Mouse (Mus musculus) right cerebral cortex, postnatal 14 days (tissue): Measurements from ENCODE around the gene Jhy.

ENCODE experiments used
- DNase-seq: peaks from one replicate; pipeline ENCODE4 v3.0.0; 2022

The Jhy gene

DNA sequence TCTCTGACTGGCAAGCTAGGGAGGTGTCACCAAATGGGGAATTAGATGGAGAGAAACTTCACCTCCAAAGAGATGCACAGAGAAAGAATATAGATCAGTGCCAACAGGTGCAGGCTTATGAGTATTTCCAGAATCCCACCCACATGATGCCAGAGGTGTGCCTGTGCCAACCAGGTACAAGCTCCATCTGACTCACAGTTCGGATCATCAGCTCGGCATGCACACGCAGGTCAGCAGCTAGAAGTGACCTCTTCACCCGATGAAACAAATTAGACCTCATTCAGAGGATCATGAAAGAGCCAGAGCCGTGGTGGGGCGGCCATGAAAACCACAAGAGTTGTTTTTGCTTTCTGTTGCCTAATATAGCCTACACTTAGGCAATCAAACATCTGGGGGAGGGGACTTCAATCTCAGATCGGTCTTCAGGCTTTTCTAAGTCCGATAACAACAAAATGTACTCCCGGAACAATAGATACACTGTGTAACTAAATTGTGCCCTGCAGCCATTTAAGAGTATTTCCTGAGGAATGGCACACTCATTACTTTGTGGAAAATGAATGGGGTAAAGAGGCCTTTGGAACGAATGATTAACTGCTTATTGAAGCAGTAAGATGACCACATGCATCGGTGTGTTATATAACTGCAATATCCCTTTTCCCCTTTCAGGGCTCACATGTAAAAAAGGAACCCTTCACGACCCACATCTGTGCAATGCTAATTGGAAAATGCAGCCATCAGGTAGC lies 45.9 kb downstream of the Jhy start:
- no peak for DNase-seq

DNA sequence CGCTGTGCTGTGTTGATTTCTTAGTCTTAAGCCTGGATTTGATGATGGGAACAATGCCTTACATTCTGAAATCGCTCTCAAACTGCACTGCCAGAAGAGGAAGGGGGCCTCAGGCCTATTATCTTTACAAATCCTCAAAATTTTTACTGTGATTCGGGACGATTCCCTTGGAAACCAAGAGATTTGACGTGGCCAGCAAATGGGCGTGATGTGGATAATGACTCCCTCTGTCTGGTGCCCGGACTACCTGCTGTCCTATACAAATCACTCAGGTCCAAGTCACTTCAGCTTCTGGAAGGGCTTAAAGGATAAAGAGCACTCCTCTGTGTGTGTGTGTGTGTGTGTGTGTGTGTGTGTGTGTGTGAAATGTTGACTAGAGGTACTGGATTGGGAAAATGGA lies 55.0 kb downstream of the Jhy start:
- no peak for DNase-seq

DNA sequence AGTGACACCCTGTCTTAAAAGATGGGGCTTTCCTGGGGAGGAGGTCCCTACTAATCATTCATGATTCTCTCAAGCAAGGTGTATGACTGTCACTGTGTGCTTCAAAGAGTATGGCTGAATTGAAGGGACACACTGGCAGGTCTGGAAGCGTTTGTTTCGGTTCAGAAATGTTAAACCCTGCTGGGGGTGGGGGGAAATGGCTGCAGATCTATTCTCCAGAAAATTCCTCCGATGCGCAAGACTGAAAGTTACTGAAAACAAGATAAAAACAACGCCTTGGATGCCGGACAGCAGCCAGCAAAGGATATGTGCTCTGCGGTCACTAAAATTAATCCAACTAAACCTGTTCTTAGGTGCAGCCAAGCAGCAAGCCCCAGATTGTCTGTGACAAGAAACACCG lies 55.5 kb downstream of the Jhy start:
- DNase-seq = no peak

DNA sequence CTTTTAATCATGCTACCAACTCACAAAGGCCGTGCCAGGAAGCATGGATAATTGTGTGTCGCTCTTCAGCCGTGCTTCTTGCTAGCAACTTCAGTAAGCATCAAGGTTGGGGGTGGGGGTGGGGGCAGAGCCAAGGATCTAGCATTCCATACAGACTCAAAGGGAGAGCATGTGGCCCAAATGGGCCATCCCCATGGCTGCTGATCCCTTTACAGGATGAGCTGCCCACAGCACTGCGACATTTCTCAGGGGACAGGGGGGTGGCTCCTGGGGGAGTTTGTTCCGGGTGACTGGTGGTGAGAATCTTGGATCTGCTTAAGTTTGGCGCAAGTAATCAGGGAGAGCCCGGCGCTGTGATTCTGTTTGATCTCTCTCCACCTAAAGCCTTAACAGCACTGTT lies 56.5 kb downstream of the Jhy start:
- DNase-seq = no peak

DNA sequence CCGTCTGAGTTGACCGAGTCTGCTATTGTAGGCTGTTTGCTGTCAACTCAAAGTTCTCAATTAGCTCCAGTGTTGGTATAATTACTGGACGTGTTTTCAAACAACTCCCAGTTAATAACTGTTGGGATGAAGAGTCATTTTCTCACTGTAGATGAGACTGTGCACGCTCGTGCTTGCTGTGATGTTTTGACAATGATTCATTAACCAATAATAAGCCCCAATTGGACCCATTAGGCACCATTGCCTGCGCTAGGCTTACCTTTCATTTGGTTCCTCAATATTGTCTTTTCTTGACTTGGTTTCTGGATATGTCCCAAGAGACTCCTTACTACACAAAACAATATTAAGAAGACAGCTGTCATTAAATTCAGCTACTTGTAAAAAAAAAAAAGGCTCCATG lies 71.5 kb downstream of the Jhy start:
- DNase-seq = no peak

DNA sequence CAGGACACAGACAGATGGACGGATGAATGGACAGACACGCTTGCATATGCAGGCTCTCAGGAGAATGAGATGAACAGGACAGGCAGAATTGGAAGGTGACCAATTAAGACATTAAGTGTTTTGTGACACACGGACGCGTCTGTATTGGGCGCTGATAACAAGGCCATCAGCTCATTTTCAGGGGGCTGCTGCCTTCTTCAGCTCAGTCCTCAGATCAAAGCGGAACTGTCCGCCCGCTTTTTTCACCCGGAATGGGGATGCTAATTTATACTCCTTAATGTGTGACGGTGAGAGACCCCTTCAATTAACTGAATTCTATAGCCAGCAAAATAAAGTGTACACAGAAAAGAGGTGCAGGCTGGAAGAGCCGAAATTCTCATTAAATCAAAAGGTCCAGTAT lies 74.5 kb downstream of the Jhy start:
- DNase-seq = no peak

DNA sequence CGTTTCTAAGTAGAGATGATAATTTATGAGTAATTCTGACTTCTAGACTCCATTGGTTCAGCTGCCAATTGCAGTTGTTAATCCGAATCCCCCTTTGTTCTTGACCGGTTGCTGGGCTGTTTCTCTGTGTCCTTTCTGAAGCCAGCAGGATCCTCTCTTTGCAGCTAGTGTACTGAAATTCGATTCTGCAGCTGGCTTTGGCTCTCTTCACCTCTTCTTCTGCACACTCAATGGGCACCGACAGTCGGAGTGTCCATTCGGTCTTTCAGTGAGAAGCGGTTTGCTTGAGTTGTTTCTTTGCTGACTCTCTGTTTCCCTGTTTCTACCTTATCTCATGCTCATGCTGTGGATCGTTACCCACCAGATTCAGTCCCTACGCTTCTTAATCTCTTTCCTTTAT lies 78.2 kb downstream of the Jhy start:
- DNase-seq = no peak

DNA sequence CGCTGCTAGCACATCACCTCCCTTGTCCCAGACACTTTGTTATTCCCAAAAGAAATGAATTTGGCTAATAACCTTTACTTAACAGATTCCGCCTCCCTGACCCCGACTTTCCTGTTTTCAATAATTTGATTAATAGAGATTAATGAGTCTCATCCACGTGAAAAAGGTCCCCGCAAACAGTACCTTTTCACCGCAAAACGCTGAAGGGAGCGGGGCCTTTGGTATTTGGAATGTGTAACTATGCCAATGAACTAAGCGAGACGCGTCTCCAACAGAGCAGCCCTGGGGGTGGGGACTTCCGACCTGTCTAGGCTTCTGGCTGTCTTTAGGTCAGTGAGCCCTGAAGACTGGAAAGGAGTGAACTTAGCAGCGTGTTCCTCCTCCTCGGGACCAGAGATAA lies 84.9 kb downstream of the Jhy start:
- DNase-seq = no peak

DNA sequence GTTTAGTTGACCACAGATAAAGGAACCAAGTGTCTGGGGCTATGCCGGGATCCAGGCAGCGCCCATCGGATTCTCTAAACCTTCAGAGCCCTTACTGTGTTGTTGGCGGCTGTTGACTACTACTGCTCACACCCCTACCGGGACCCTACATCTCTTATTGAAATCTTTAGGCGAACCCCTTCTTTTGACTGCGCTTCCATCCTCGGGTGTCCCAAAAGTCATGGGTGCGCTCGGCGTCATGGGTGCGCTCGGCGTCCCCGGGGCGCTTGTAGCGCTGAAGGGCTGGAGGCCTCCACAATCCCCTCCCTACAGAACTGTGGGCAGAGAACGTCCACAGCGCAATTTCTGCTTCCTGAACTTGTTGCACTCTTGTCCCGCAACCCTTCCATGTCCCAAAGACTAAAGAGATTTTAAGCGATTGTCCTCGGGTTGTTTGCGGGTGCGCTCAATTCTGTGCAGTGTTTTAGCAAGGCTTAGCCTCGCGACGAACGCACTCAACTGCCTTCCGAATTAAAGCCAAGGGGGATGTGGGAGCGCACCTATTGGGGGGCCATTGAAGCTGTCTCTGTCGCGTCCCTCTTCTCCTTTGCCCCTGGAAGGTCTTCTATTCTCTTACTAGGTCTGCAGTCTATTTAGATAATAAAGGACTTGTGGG lies 85.5 kb downstream of the Jhy start:
- DNase-seq = no peak

DNA sequence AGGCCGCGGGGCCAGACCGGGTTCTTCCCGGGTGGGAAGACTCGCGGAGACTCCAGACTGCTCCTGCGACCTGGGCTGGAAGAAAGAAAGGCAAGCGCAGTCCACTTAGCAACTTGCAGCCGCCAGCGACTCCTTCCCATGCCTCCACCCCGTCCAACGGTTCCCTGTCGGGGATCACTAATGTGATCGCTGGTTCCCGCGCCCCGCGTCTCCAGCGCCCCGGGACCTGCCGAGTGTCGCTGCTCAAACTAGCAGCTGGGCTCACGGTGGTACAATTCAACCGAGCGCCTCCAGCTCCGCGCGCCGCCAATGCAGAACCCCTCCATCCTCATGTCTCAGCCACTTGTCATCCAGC lies 86.1 kb downstream of the Jhy start:
- no peak for DNase-seq

DNA sequence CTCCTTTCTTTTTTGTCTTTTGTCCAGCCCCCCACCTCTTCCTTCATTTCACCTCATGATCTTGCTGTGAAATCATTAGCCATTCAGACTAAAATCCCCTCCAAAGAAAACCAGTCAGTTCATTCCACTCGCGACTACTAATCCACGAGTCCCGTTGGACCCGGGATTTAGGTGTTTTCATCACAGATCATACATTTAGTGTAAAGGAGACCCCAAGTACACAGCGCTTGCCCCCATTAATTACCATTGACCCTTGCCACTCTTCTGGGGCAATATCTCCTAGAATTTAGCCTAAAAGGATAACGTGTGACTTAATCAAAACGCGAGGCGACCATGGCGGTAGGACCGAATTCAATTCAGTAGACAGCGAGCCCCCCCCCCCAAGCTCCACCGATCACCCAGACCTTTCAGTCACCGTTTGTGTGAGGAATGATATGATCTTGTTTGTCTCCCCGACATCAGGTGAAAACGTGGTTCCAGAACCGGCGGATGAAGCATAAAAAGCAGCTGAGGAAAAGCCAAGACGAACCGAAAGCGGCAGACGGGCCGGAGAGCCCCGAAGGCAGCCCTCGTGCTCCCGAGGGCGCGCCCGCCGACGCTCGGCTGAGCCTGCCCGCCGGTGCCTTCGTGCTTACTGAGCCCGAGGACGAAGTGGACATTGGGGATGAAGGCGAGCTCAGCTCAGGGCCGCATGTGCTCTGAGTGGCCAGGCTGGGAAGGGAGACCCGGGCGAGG lies 86.6 kb downstream of the Jhy start:
- no peak for DNase-seq

DNA sequence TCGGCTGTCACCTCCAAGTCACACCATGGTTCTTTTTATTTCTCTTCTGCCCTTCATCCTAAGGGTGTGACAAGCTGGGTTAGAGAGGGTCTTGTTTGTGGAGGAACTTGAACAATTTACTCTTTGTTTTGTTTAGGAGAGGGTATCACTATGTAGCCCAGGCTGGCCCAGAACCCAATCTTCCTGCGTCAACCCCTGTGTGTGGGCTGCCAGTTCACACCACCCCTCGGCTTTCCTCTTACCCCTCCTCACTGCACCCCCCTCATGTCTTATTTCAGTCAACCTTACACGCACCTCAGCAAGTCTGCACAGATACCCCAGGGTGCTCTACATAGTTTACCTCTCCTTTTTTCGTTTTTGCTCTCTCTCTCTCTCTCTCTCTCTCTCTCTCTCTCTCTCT lies 87.2 kb downstream of the Jhy start:
- no peak for DNase-seq

DNA sequence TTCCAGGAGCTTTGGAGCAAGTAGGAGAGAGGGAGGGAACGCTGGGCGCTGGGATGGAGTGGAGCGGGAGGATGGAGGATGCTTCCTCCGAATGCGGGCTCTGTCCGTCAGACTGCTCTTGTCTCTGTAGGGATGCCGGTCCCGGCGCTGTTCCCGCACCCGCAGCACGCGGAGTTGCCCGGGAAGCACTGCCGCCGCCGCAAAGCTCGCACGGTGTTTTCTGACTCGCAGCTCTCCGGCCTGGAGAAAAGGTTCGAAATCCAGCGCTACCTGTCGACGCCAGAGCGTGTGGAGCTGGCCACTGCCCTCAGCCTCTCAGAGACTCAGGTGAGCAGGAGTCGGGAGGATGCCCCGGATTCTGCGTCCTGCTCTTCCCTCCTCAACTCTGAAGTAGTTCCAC lies 87.8 kb downstream of the Jhy start:
- no peak for DNase-seq

DNA sequence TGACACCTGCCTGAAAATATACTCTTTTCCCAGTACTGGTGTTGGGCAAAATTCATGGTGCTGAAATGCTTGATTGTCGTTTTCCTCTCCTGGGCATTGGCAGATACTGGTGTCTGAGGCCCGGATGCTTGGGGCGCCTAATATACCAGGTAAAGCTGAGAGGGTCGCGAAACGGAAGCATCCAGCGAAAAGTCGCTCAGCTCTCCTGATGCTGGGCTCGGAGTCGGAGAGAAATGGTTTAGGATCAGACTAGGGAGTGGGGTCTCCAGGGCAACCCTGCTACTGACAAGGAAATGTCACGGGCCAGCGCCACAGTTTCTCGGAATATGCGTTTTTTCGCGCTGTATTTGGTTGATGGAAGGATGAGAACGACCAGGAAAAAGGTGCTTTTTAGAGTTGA lies 88.5 kb downstream of the Jhy start:
- no peak for DNase-seq

DNA sequence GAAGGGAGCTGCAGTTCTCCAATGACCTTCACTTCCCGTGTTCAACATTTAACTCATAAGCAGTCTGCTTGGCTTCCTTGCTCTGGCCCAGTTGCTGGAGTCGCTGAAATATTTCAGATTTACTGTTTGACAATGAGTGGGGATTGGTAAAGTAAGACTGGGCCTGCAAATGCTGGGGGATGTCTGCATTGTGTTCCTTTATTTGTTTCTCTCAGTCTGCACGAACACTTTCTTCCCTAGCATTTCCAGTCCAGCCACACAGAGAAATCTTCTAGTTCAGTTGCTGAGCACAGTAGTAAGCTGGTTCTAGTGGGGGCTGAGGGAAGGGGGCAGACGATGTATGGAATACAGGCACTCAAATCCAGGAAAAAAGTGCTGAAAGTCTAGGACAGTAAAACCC lies 89.0 kb downstream of the Jhy start:
- no peak for DNase-seq

DNA sequence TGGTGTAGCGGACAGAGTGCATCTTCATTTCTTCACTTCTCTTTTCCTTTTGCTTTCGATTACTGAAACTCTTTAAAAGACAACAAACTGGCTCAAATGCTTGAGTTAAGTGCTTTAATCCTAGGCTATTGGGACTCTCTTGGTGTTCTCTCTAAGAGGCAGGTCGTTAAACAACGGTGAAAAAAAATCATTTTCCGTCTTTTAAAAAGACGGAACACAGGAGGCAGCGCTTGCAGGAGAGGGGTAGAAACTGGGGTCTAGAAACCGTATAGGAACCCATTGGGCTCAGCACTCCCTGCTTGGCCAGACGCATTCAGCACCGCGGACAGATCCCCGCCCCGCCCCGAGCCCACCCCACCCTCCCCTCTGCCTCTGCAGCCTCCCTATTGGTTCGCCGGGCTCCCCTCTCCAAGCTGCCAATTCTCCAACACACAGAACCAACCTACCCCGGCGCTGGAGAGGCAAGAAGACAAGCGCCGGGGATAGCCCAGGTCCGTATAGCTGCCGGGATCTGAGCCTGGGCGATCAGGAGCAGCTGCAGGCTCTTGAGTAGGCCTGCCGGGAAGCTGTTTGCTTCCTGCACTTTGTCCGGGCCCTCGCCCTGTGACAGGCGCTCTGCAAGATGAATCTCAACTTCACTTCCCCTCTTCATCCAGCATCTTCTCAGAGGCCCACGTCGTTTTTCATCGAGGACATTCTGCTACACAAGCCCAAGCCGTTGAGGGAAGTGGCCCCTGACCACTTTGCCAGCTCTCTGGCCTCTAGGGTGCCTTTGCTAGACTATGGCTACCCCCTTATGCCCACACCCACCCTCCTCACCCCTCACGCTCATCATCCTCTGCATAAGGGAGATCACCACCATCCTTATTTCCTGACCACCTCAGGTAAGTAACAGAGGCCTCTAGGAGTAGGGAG lies 90.1 kb downstream of the Jhy start, which contains the start of gene Bsx:
Gene Bsx, plus strand, starts transcription at position 572 of the 915 bp plus-strand sequence.
- no peak for DNase-seq

DNA sequence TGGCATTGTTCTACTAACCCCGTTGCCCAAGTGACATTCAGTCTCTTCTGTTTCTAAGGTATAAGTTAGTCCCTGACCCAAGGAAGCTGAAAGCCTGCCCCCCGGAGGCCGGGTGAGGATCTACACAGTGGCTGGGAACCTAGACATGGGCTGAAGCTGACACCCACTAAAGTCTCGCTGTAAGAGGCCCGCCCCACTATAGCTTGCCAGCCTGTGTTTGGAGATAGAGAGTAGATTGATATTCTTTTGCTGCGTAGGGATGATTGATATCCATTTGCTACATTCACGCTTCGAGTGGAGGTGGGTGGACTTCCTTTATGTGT lies 91.8 kb downstream of the Jhy start:
- DNase-seq = no peak

DNA sequence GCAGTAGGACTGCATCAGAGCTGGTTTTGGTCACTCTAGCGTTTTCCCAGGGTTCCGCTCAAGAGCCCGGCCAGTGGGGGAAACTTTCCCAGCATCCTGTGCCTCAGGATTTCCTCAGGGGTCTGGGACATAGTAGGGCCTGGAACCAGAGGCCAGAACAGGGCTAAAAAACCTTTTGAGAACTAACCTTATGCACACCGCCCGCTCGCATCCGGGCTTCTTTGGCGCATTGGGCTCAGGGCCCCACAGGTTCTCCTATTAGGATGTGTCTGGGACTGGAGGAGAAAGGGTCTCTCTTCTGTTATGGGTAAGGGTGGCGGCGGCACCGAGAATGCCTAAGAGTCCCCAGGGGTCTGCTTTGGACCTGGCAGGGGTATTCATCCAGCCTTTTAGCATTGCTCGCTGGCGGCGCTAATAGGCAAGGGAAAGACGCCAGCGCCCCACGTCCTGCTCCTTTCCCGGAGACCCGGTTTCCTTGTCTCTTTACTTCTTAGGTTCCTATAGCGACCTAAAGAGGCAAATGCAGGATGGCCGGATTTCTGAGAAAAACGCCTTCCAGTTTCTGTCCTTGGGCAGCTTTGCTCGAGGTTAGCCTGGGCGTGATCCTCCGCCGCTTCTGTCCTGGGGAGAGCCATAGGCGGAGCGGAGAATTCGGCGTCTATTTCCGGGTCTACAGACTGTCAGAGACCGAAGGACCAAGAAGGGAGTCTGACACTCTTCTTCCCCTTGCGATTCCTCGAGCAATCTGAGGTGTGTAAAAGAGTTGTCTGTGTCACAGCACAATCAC lies 92.4 kb downstream of the Jhy start:
- no peak for DNase-seq

DNA sequence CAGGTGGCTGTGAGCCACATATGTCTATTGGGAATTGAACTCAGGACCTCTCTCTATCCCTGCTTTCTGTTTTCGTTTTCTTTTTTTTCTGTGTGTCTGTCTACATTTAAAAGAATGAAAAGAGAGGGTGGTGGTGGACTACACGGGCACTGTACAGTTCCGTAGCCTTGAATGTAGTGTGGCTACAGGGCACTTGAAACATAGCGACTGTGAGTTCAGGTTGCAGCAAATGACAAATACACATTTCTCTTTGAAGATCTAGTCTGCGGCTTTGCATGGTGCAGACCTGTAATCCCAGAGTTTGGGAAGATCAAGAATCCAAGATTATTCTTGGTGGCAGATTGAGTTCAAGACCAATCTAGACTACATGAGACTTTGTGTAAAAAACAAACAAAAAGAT lies 93.6 kb downstream of the Jhy start:
- DNase-seq = no peak

DNA sequence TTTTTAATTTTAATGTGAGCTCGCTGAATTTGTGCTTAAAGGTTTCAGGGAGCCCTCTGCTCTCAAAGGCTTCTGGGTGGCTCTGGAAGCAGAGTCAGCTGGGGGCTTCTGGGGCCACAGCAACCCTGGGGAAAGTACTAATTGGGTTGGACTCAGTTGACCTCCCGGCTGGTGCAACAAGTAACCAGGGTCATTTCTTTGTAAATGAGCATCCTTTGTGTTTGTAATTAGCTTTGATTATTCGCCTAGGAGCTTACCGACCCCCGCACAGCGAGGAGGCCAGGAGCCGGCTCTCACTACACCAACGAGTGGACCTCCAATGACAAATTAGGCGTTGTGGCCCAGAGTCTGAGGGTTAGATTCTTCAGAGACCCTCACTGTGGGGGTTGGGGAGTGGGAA lies 104.7 kb downstream of the Jhy start:
- DNase-seq = no peak

DNA sequence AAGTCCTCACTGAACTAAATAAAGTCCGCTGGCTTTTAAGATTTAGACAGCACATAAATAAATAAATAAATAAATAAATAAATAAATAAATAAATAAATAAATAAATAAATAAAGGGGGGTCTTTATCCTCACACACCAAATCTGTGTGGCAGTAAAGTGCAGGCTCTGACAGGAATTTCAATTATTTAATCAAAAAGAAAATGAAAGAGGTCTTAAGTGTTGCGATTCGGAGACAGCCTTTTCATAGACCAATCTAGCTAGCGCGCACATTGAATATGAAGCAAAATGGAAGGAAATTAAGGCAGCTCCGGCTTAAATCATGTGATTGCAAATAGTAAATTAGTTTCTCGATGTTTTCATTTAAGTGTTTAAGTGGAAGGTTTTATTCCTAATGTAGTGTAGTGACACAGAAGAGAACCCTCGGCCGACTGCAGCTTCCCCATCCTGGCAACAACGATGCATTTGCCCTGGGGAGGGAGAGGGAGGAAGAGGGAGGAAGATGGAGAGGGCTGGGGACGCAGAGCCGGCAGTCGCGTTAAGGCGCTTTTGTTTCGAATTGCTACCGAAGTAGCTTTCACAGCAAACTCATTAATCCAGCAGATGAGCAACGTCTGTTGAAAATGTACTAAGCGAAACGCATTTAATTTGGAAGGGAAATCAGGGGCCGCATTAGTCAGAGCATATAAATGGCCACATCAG lies 105.3 kb downstream of the Jhy start:
- DNase-seq = no peak

DNA sequence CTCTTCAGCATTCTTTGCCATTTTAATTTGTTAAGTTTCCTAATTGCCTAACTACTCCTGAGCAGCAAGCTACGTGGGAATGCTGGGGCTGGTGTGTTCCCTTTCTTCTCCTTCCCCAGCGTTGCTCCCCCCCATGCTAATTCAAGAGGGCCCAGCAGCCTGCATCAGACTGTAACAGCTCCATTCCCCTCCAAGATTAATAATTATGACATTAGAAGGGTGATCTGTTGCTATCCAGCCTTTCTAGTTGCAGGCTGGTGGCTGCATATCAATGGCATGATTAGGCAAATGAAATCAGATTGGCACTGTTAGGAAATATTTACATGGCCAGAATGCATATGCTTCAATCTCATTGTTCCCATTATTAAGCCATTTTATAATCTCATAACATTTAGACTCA lies 112.4 kb downstream of the Jhy start:
- DNase-seq = no peak
